Mouse (Mus musculus): ENCODE measurements at regions not wholly inside any gene's neighbourhood (a gene's known extent, or its start where the extent isn't known, plus 50 kb on each side); places are given as distances from the start of the nearest gene placed in this dataset.

GRCm38 (mm10) chr12:5764445-5765170 is 389.1 kb upstream of the Klhl29 start:
- H3K9me3 ChIP-seq (ENCODE audit: control insufficient read depth, low read length) = 0 out of 2 replicates have a peak, but pooled peaks cover 3% of the 10 kb centered on the region
- peak; percentile 81 for DNase-seq (ENCODE audit: low spot score)
- no peak overlapping the region for H3K4me3 ChIP-seq (ENCODE audit: low read depth, low read length)
- no peak overlapping the region for H3K9ac ChIP-seq (ENCODE audit: low read depth, low read length)
- peaks cover 15% of the 10 kb centered on the region for H3K4me1 ChIP-seq (ENCODE audit: control insufficient read depth, insufficient read depth, low read length)
- no peaks in the 10 kb centered on the region for H3K27me3 ChIP-seq (replicated peaks; ENCODE audit: control insufficient read depth, insufficient read depth, low read length)
- no peaks in the 10 kb centered on the region for H3K36me3 ChIP-seq (ENCODE audit: control insufficient read depth, insufficient read depth, low read length)
- no peak overlapping the region for H3K4me2 ChIP-seq (ENCODE audit: low read depth, low read length)
- H3K27ac ChIP-seq (replicated peaks; ENCODE audit: low read depth, low read length) = 0 out of 2 replicates have a peak overlapping the region, but pooled peaks have one; percentile 4
- WGBS = 42% methylated on average over 6 of the region's 6 CpGs
- ATAC-seq (ENCODE audit: low read depth) = no peak

- H3K27ac ChIP-seq (replicated peaks; ENCODE audit: low read depth, low read length) = 0 out of 2 replicates have a peak overlapping the region, but pooled peaks have one; percentile 4
- H3K4me1 ChIP-seq (ENCODE audit: control insufficient read depth, insufficient read depth, low read length) = peaks cover 15% of the 10 kb centered on the region
- H3K36me3 ChIP-seq (ENCODE audit: control insufficient read depth, insufficient read depth, low read length) = no peaks in the 10 kb centered on the region
- H3K9ac ChIP-seq (ENCODE audit: low read depth, low read length) = no peak overlapping the region
- no peak overlapping the region for H3K4me2 ChIP-seq (ENCODE audit: low read depth, low read length)
- H3K9me3 ChIP-seq (ENCODE audit: control insufficient read depth, low read length) = 0 out of 2 replicates have a peak, but pooled peaks cover 2% of the 10 kb centered on the region
- no peaks in the 10 kb centered on the region for H3K27me3 ChIP-seq (replicated peaks; ENCODE audit: control insufficient read depth, insufficient read depth, low read length)
- DNase-seq (ENCODE audit: low spot score) = no peak
- ATAC-seq (ENCODE audit: low read depth) = no peak
- 67% methylated on average over 1 of the region's 1 CpGs for WGBS
- H3K4me3 ChIP-seq (ENCODE audit: low read depth, low read length) = no peak overlapping the region
Measured at GRCm38 (mm10) chr12:5764026-5764425, 388.5 kb upstream of the Klhl29 start.

- ATAC-seq (ENCODE audit: low read depth) (peak; percentile 53; the same call in 1 of the 2 replicates), DNase-seq (ENCODE audit: low spot score) (peak; percentile 93)
- H3K4me1 ChIP-seq (ENCODE audit: control insufficient read depth, insufficient read depth, low read length) = peaks cover 15% of the 10 kb centered on the region
- H3K36me3 ChIP-seq (ENCODE audit: control insufficient read depth, insufficient read depth, low read length) = no peaks in the 10 kb centered on the region
- H3K4me2 ChIP-seq (ENCODE audit: low read depth, low read length) = no peak overlapping the region
- no peaks in the 10 kb centered on the region for H3K27me3 ChIP-seq (replicated peaks; ENCODE audit: control insufficient read depth, insufficient read depth, low read length)
- no peak overlapping the region for H3K4me3 ChIP-seq (ENCODE audit: low read depth, low read length)
- WGBS = 49% methylated on average over 6 of the region's 6 CpGs
- no peaks in the 10 kb centered on the region for H3K9me3 ChIP-seq (ENCODE audit: control insufficient read depth, low read length)
- no peak overlapping the region for H3K9ac ChIP-seq (ENCODE audit: low read depth, low read length)
- H3K27ac ChIP-seq (replicated peaks; ENCODE audit: low read depth, low read length) = no peak overlapping the region
Measured at GRCm38 (mm10) chr12:5762306-5762927, 386.9 kb upstream of the Klhl29 start.

- ATAC-seq (ENCODE audit: low read depth) = no peak
- Histone ChIP-seq H3K4me2 (ENCODE audit: low read depth, low read length) (no peak overlapping the region), H3K27me3 (replicated peaks; ENCODE audit: control insufficient read depth, insufficient read depth, low read length) (no peaks in the 10 kb centered on the region), H3K9me3 (ENCODE audit: control insufficient read depth, low read length) (no peaks in the 10 kb centered on the region), H3K36me3 (ENCODE audit: control insufficient read depth, insufficient read depth, low read length) (no peaks in the 10 kb centered on the region), H3K4me1 (ENCODE audit: control insufficient read depth, insufficient read depth, low read length) (peaks cover 8% of the 10 kb centered on the region), H3K4me3 (ENCODE audit: low read depth, low read length) (no peak overlapping the region), H3K27ac (replicated peaks; ENCODE audit: low read depth, low read length) (no peak overlapping the region), H3K9ac (ENCODE audit: low read depth, low read length) (no peak overlapping the region)
- DNase-seq (ENCODE audit: low spot score) = peak; percentile 11
- WGBS = 65% methylated on average over 3 of the region's 3 CpGs
Measured at GRCm38 (mm10) chr12:5759485-5759884, 384.0 kb upstream of the Klhl29 start.

- Histone ChIP-seq H3K4me2 (ENCODE audit: low read depth, low read length) (no peak overlapping the region), H3K36me3 (ENCODE audit: control insufficient read depth, insufficient read depth, low read length) (no peaks in the 10 kb centered on the region), H3K9me3 (ENCODE audit: control insufficient read depth, low read length) (no peaks in the 10 kb centered on the region), H3K27me3 (replicated peaks; ENCODE audit: control insufficient read depth, insufficient read depth, low read length) (no peaks in the 10 kb centered on the region), H3K4me1 (ENCODE audit: control insufficient read depth, insufficient read depth, low read length) (no peaks in the 10 kb centered on the region), H3K9ac (ENCODE audit: low read depth, low read length) (no peak overlapping the region), H3K27ac (replicated peaks; ENCODE audit: low read depth, low read length) (no peak overlapping the region), H3K4me3 (ENCODE audit: low read depth, low read length) (no peak overlapping the region)
- no peak for DNase-seq (ENCODE audit: low spot score)
- no peak for ATAC-seq (ENCODE audit: low read depth)
- WGBS = 76% methylated on average over 2 of the region's 2 CpGs
Measured at GRCm38 (mm10) chr12:5757766-5758165, 382.3 kb upstream of the Klhl29 start.

- no peak overlapping the region for H3K4me3 ChIP-seq (ENCODE audit: low read depth, low read length)
- H3K4me2 ChIP-seq (ENCODE audit: low read depth, low read length) = no peak overlapping the region
- no peaks in the 10 kb centered on the region for H3K36me3 ChIP-seq (ENCODE audit: control insufficient read depth, insufficient read depth, low read length)
- no peaks in the 10 kb centered on the region for H3K4me1 ChIP-seq (ENCODE audit: control insufficient read depth, insufficient read depth, low read length)
- no peak for DNase-seq (ENCODE audit: low spot score)
- no peak for ATAC-seq (ENCODE audit: low read depth)
- no peaks in the 10 kb centered on the region for H3K27me3 ChIP-seq (replicated peaks; ENCODE audit: control insufficient read depth, insufficient read depth, low read length)
- H3K27ac ChIP-seq (replicated peaks; ENCODE audit: low read depth, low read length) = no peak overlapping the region
- no peaks in the 10 kb centered on the region for H3K9me3 ChIP-seq (ENCODE audit: control insufficient read depth, low read length)
- WGBS = 74% methylated on average over 4 of the region's 4 CpGs
- no peak overlapping the region for H3K9ac ChIP-seq (ENCODE audit: low read depth, low read length)
Measured at GRCm38 (mm10) chr12:5757361-5757760, 381.9 kb upstream of the Klhl29 start.

- whole genome bisulfite sequencing = 45% methylated on average over 1 of the region's 1 CpGs
- no peaks in the 10 kb centered on the region for H3K36me3 ChIP-seq (ENCODE audit: control insufficient read depth, insufficient read depth, low read length)
- H3K9ac ChIP-seq (ENCODE audit: low read depth, low read length) = no peak overlapping the region
- H3K27ac ChIP-seq (replicated peaks; ENCODE audit: low read depth, low read length) = no peak overlapping the region
- ATAC-seq (ENCODE audit: low read depth) = no peak
- H3K27me3 ChIP-seq (replicated peaks; ENCODE audit: control insufficient read depth, insufficient read depth, low read length) = no peaks in the 10 kb centered on the region
- no peaks in the 10 kb centered on the region for H3K9me3 ChIP-seq (ENCODE audit: control insufficient read depth, low read length)
- no peak for DNase-seq (ENCODE audit: low spot score)
- H3K4me2 ChIP-seq (ENCODE audit: low read depth, low read length) = no peak overlapping the region
- no peaks in the 10 kb centered on the region for H3K4me1 ChIP-seq (ENCODE audit: control insufficient read depth, insufficient read depth, low read length)
- H3K4me3 ChIP-seq (ENCODE audit: low read depth, low read length) = no peak overlapping the region
Measured at GRCm38 (mm10) chr12:5753831-5754230, 378.3 kb upstream of the Klhl29 start.

GRCm38 (mm10) chr12:5744086-5744709 is 368.7 kb upstream of the Klhl29 start:
- no peaks in the 10 kb centered on the region for H3K27me3 ChIP-seq (replicated peaks; ENCODE audit: control insufficient read depth, insufficient read depth, low read length)
- ATAC-seq (ENCODE audit: low read depth) = no peak
- H3K4me2 ChIP-seq (ENCODE audit: low read depth, low read length) = no peak overlapping the region
- WGBS = 87% methylated on average over 2 of the region's 2 CpGs
- no peak overlapping the region for H3K27ac ChIP-seq (replicated peaks; ENCODE audit: low read depth, low read length)
- no peak overlapping the region for H3K9ac ChIP-seq (ENCODE audit: low read depth, low read length)
- peaks cover 7% of the 10 kb centered on the region for H3K9me3 ChIP-seq (ENCODE audit: control insufficient read depth, low read length)
- no peaks in the 10 kb centered on the region for H3K4me1 ChIP-seq (ENCODE audit: control insufficient read depth, insufficient read depth, low read length)
- no peak overlapping the region for H3K4me3 ChIP-seq (ENCODE audit: low read depth, low read length)
- no peaks in the 10 kb centered on the region for H3K36me3 ChIP-seq (ENCODE audit: control insufficient read depth, insufficient read depth, low read length)
- no peak for DNase-seq (ENCODE audit: low spot score)
